Mouse (Mus musculus) cortical plate, adult 2 months (tissue): ENCODE results near the gene Tnrc18.

Source experiments
- CTCF ChIP-seq: fragments of 200-500 bp; IDR thresholded peaks from 2 replicates; pipeline ENCODE4 v1.5.1; 2011; ENCODE audit warnings: mild to moderate bottlenecking, control low read depth, low read length; ENCODE audit not compliant: insufficient read depth; ENCODE audit errors: extremely low read depth
- POLR2A ChIP-seq: fragments of 200-500 bp; IDR thresholded peaks from 2 replicates; pipeline ENCODE4 v1.6.1; 2011; ENCODE audit warnings: mild to moderate bottlenecking, low read length, control low read depth; ENCODE audit not compliant: insufficient read depth; ENCODE audit errors: extremely low read depth

DNA sequence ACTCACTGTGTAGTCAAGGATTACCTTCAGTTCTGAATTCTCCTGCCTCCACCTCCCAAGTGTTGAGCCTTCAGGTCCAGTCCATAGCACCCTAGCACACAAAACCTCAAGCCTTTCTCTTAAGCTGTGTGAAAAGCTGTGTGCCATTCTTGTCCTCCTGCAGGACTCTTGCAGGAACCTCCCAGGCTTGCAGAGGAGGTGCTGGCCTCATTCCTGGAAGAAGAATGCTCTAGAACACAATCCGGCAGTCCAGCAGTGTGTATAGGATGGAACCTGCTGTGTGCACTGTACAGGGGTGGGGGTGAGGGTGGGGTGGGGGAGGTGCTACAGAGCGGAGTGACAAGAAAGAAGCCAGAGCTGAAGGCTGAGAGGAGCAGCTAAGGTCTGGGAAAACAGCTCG lies 30.7 kb upstream of the Tnrc18 start:
- TF ChIP-seq CTCF (no peak), POLR2A (no peak)
